Mouse (Mus musculus) kidney, adult 9 months (tissue): ENCODE results near the gene Gphb5.
"Not testable (repeated sequence)": the region's sequence is repeated elsewhere in the genome, so short reads cannot be mapped to it uniquely, and the experiment has no call there.

Experiments
- DNase-seq: peaks from one replicate; pipeline ENCODE4 v3.0.0; 2022

Gphb5 gene

DNA sequence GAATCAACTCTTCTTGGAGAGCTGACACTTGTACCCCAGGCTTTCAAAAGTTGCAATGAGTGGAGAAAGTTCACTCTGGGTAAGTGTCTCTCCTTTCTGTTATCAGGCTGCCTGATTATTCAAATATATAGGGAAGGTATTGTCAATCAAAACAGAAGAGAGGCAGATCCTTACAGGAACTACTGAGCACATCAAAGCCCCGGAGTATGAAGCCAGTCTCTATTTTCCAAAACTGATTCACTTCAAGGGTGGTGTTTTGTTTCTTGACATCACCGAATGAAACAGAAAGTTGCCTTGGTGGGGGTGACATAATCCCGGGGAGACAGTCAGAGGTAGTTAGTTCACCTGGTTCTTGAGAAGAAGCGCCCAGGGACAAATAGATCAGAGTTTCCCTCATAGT, at the start of gene Gphb5:
Gene Gphb5 (minus strand): TSS at position 101 of the 400 bp plus-strand sequence.
- DNase-seq: no peak

- DNase-seq: no peak
Observed at GRCm38 (mm10) chr12:75466206-75466605, 49.6 kb upstream of the Gphb5 start.

GRCm38 (mm10) chr12:75464016-75464769, 47.6 kb upstream of the Gphb5 start:
- peak; percentile 70 for DNase-seq

- DNase-seq: no peak
Observed at GRCm38 (mm10) chr12:75460561-75460960, 44.0 kb upstream of the Gphb5 start.

DNA sequence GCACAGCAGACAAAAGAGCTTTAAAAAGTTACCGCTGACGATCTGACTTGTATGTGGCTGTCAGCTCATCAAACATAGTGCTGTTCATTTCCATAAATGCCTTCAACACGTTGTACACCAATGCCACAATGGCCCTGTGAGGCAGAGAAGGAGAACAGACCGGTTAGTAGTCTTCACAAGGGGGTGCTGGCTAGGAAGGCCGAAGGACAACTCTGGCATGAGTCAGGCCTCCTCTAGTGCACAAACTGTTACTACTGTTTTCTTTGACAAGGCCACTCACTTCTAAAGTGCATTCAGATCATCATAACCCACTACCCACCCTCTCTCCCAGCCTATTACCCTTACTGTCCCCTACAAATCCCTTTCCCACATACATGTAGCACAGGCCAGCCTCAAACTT, 43.1 kb upstream of the Gphb5 start:
- DNase-seq: no peak

DNA sequence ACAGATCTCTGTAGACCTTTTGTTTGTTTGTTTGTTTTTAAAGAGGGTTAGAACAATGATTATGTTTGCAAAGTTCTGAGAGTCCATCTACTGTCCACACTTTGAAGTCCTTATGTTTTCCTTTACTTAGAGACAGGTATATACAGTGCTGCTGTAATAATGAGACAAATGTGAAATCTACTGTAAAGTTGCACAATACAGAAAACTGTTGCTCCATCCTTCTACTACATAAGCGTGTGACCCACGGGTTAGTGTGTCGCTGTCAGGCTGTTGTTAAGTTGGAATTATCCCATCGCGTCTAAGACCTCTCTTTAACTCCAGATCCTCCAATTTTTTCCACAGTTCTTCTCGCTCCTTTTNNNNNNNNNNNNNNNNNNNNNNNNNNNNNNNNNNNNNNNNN, 36.9 kb upstream of the Gphb5 start:
- DNase-seq: no peak

DNA sequence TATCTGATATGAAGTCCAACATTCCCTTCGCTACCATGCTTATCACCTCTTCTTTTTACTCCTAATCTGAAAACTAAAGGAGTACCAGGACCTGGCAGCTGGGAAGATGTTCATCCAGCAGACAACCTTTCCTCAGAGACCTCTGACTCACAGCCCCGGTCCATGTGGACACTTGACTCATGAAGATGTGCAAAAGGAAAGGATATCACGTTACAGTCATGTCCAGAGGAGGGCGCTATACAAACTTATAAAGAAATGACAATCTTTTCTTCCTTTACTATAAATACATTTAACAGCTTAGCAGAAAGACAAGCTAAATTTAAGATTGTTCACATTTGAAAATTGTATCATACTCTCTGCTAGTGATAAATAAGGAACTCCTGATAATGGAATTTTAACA, 36.4 kb upstream of the Gphb5 start:
- DNase-seq: no peak

DNA sequence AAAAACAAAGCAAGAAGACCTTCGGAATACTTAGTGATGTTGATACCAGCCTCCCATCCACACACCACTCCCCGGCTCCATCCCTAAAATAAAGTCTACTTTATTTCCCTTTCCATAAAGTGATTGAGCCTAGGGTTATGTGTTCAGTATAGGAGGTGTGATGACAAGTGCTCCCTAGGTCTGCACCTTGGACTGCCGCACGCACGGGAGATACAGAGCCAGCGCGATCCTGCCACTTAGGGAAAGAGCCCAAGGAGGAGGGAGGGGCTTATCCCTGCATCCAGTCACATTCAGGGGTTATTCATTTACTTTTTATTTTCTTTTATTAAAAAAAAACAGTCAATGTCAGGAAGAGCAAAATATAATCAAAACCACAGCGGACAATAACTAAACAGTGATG, 34.0 kb upstream of the Gphb5 start:
- DNase-seq: no peak

GRCm38 (mm10) chr12:75450011-75450410, 33.4 kb upstream of the Gphb5 start:
- no peak for DNase-seq

- no peak for DNase-seq
Observed at GRCm38 (mm10) chr12:75449475-75449966, 32.9 kb upstream of the Gphb5 start.

DNA sequence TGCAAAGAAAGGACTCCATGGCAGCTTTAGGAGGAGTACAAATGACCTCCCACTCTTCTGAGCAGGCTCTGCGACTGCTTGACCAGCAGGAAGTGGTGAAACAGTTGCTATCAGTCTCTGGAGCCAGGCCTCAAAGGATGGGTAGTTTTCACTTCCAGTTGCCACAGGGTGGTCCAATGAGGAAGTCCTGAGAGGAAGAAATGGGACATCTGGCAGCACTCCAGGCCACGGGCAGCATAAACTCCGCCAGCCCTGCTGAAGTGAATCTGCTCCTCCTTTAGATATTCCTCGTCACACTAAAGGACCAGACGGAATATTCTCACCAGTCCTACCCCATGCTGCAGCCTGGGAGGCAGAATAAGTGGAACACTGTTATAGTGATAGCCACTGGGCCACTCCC, 32.3 kb upstream of the Gphb5 start:
- DNase-seq: peak; percentile 40

DNA sequence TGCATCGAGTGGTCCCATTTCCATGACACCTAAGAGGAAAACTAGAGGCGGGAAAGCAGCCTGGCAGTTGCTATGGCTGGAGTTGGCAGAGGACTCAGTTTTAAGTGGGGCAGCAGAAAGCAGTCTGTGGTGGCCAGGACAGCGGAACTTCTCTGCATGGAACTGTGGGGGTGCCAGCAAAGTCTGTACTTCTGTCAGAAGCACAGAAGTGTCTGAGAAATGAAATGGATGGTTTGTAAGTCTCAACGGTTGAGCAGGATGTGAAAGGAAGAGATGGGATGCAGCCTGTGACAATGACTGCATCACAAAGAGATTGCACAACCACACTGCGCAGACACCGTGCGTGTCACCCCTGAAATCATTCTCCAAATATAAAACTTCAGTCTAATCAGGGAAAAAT, 29.7 kb upstream of the Gphb5 start:
- no peak for DNase-seq

DNA sequence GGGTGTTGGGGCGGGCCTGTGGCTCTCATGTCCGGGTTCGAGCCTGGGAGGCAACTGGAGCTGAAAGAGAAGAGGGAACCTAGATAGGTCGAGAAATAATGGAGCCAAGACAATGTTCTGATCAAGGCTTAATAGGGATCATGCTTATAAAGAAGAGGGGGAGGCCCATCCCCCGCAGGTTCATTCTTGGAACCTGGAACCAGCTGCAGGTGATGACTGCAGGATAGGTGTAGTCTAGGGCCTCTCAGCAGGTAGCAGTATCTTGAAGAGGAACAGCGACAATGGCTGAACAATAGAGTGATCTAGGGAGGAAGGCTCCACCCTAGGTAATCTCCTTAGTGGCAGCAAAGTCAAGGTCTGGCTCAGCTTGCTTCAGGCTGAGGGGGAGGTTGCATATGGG, 15.8 kb upstream of the Gphb5 start:
- not testable (repeated sequence) for DNase-seq

DNA sequence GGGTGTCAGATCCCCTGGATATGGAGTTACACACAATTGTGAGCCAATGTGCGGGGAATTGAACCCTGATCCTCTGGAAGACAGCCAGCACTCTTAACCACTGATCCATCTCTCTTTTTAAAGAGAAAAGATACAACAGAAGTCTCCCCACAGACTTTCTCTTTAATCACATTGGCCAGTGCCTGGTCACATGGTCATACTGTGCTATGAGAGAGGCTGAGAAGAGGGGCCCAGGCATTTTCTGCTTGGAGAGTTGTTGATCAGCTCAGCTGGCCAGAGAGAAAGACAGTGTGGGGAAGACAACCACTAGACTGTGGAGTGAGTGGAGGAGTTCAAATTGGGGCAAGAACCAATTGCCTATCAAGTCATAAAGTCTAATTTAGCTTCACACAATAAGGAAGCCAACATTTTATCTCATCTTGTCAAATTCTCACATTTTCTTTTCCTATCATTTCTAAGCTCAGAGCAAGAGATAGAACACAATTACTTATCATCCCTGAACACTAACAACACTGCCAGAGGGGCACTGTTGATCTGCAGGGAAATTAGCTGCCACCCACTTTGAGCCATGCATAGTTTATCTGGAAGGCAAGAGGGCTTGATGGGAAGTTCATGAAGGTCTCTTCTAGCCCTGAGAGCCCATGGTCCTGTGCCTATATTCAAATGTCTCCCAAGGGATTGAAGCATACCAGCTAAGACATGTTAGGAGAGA, 13.3 kb upstream of the Gphb5 start:
- DNase-seq: no peak

- no peak for DNase-seq
Observed at GRCm38 (mm10) chr12:75428719-75429118, 12.1 kb upstream of the Gphb5 start.

DNA sequence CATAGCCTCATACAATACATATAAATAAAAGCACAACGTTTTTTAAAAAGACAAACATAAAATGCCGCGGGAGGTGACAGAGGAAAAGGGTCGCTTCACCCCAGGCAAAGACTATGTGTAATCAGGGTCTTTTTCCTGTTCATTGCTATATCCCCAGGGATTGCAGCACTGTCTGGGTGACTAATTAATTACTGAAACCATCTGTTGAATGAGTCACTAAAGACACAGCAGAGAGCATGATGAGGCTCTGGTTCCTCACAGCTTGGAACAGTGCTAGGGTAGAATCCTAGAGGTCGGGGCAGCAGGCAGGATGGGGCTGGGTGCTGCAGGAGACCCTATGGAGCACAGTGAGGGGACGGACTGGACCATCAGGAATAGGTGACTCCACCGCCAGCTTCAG, 9.3 kb upstream of the Gphb5 start:
- DNase-seq: no peak

GRCm38 (mm10) chr12:75424817-75425216, 8.2 kb upstream of the Gphb5 start:
- DNase-seq: no peak

DNA sequence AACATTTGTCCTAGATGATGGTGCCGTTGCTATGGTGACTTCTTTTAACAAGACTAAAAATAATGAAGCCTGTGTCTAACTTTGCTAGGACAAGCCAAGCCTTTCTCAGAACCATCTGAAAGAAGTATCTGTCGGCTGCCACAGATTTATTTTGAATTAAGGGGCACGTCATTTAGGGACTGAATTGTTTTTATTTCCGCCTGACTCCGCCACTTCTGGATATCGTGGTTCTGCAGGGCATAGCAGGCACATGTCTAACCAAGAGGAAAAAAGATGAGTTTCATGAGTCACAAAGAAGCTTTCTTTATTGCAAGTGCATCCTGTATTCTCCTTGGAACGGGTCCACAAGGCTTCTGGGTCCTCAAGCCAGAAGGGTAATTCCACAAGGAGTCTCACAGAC, 7.8 kb upstream of the Gphb5 start:
- no peak for DNase-seq

DNA sequence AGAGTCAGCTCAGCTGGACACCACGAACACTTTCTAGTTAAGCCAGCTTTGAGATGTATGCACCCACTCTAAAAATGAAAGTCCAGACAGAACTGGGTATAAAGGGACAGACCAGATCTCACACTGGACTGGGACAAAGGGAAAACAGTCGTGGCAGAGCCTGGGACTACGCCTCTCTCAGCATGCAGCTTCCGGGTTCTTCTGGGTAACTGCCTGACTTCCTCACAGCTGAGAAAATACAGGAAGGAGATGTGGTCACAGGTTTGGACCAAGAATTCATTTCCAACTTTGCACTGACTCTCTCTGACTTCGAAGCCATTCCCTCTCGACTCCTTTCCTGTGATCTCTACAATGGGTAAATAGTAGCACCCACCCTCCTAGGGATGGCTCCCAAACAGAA, 1.6 kb downstream of the Gphb5 start:
- DNase-seq: no peak

- DNase-seq: peak; percentile 15
Observed at GRCm38 (mm10) chr12:75412964-75413363, 3.6 kb downstream of the Gphb5 start.

DNA sequence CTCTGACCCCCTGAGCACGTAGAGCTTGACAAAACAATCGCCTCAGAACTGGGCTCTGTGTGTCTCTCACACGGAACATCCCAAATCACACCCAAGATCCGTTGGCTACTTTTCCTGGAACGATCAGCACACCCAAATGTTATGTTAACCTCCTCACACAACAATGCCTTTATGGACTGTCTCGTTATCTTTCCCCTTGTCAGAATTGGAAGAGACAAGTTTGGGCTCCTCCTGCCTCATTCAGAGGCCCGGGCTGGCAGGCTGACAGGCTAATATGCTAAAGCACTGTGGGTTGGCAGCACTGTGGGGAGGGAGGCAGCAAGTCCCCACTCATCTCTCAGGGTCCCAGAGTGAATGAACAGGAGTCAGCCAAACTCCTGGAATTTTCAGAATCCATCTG, 19.5 kb downstream of the Gphb5 start:
- no peak for DNase-seq

DNA sequence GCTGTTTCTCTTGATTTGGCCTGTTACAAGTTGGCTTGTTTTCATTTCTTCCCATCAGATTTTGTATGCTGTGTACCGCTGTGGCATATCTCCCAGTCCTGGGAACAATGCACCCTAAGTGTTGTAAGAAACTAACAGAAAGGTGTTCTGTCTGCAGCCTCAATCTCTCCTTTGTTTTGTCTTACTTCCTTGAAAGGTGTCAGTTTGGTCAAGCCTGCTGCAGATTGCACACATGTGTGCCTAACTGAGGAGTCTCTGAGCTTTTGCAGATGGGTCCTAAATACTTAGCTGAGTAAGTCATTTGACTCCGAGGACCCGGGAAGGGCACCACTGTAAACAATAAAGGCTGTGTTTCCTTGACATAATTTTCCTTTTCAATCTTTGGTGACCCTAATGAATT, 20.0 kb downstream of the Gphb5 start:
- no peak for DNase-seq

GRCm38 (mm10) chr12:75394011-75394773, 22.4 kb downstream of the Gphb5 start:
- no peak for DNase-seq

DNA sequence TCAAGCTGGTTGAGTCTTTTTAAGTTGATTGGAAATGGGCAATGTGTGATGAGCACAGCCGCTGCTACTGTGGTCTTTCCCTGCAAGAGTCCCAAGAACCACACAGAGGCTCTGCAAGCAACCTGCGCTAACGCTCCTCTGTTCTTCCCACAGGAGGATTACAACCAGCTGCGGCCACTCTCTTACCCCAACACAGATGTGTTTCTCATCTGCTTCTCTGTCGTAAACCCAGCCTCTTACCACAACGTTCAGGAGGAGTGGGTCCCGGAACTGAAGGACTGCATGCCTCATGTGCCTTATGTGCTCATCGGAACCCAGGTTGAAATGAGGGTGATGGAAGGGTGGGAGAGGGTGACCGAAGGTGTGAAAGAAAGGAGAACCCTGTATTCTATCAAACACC, 25.1 kb downstream of the Gphb5 start:
- DNase-seq: no peak
